Mouse (Mus musculus) brain, embryonic 14.5 days (tissue): ENCODE measurements around the gene 9230104L09Rik.

ENCODE experiments used
- CTCF ChIP-seq: fragments of 200-500 bp; IDR thresholded peaks from 2 replicates; pipeline ENCODE4 v1.5.1; 2012; ENCODE audit warnings: inconsistent platforms, mild to moderate bottlenecking, moderate library complexity, borderline replicate concordance; ENCODE audit not compliant: insufficient read depth, insufficient read length; ENCODE audit errors: extremely low read depth
- POLR2A ChIP-seq: fragments of 200-500 bp; IDR thresholded peaks from 2 replicates; pipeline ENCODE4 v1.6.1; 2012; ENCODE audit warnings: mild to moderate bottlenecking, inconsistent platforms, borderline replicate concordance; ENCODE audit not compliant: poor library complexity, insufficient read depth, insufficient read length, severe bottlenecking; ENCODE audit errors: extremely low read depth

DNA sequence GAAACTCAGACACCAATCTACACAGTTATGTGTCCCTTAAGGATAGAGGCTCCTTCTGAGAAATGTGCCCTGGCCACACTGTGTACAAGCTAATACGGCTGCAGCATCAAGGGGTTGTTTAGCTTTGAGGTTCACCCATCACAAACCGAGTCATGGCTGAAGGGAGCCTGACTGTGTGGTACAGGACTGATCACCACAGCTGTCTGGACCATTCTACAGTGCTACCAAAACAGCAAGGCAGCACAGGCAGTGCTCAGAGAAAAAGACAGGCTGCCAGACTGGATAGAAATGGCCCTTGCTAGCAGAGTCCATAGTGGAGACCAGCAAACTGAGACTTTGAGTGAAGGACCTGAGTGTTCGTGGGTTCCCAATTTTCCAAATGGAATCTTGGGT lies 9.4 kb upstream of the 9230104L09Rik start:
- TF ChIP-seq CTCF (no peak), POLR2A (no peak)
